Mouse (Mus musculus) brain, adult 2 months (tissue): ENCODE measurements at regions not wholly inside any gene's neighbourhood (a gene's known extent, or its start where the extent isn't known, plus 50 kb on each side); places are given as distances from the start of the nearest gene placed in this dataset.

Source experiments
- DNase-seq: peaks from one replicate; pipeline ENCODE4 v3.0.0; 2011; ENCODE audit warnings: low read depth, low spot score

- no peak for DNase-seq
Observed at GRCm38 (mm10) chr11:6924476-6924875, 87.0 kb upstream of the Gm11983 start.

DNA sequence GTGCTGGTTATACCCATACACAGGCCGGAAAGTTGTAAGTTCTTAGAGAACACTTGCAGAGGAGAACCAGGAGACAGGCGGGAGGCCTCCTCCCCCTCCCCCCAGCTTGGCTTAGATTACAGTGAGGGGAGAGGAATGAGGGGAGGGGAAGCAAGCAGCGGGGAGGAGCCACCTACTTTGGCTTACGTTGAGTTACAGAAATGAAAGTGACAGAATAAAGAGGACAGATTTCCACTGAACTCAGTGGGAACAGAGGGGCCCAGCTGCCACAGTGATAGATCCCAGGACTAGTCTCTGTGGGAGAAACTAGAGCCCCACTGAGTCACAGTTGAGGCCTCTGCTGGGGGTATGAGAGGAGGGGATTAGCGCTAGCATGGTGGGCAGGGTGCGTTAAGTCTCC is 86.5 kb upstream of the Gm11983 start:
- no peak for DNase-seq

DNA sequence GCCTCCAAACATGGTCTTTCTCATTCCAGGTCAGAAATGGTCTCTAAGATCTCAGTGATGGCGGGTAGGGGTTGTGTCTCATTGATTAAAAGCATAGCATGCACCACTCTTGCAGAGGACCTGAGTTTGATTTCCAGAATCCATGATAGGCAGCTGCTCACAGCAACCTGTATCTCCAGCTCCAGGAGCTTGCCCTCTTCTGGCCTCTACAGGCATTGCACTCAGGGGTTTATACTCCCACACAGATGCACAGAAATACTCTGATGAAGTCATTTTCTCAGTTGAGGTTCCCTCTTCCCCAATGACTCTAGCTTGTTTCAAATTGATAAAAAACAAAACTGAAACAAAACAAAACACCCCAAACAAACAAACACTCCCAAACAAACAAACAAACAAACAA is 81.1 kb upstream of the Gm11983 start:
- no peak for DNase-seq

- DNase-seq = no peak
Observed at GRCm38 (mm10) chr11:6905630-6906029, 68.2 kb upstream of the Gm11983 start.

DNA sequence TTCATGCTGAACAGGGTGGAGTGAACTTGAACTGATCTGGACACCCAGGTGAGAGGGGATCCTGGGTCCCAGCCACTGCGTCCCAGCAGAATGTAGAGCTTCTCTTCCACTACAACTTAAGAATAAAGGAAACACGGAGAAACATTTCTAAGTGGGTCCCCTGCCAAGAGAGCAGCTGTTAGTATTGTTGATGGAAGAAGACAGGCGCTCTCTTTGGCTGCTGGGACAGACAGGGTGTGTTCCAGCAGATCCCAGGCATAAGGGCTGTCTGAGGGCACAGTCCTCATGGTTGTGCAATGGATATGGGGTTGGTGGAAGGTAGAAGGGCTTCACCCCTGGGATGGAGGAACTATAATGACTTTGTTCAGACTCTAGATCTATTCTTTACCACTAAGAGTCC is 65.5 kb upstream of the Gm11983 start:
- DNase-seq = peak; percentile 50

DNA sequence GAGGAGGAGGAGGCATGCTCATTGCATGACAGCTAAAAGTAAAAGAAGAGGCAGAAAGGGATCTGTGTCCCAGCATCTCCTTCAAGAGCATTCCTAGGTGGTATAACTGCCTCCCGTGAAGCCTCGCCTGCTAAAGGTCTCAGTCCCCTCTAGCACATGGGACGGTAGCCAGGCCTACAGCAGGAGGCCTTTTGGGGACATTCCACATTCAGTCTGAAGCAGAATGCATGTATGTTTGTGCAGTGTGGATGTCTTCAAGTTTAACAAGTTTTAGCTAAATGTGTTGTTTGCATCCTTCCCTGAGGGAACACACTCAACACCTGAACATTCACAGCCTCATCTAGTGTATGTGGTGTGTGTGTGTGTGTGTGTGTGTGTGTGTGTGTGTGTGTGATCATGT is 64.8 kb upstream of the Gm11983 start:
- no peak for DNase-seq

DNA sequence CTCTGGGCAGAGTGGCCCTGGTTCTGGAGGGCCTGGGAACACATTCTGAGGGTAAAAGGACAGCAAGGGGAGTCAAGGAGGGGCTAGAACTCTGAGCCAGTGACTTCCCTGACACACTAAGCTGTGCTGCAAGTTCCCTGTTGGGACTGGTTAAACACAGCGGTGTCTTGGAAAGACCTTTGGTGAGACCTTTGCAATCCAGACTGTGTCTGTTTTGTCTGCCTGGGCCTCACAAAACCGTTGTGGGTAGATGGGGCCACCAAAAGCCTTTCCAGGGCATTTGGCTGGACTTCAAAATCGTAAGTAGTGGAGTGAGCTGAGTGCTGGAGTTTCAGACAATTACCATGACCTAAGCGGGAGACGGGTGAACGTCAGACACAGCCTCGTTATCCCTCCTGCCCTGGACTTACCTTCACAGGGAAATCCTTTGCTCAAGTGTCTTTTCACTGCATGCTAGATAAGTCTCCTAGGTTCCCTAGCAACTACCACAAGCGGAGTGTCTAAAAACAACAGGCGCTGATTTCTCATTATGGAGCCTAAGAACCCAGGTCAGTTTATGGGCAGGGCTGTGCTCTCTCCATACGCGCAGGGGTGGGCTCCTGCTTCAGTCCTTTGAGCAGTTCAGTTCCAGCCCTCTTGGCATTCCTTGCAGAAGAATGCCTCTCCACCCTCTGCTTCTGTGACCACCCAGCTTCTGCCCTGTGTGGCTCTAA is 63.5 kb upstream of the Gm11983 start:
- no peak for DNase-seq

DNA sequence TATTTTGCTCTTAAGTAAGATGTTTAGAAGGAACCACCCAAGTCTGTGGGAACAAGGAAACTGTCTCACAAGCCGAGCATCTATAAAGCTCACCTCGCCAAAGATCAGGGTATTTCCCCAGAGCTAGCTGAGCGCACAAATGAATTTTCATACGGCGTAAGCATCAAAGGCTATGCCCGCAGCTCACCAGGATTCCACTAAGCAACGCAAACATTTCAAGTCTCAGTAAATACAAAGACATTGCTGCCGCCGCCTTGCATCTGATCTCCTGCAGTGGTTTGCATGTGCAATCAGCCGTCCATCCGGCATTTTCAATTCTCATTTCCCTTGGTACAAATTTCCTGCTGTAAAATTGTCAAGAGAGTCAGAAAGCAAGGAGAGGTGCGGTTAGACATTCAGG is 62.9 kb upstream of the Gm11983 start:
- no peak for DNase-seq

- DNase-seq = peak; percentile 97
Observed at GRCm38 (mm10) chr11:6899271-6900005, 62.0 kb upstream of the Gm11983 start.

- DNase-seq = no peak
Observed at GRCm38 (mm10) chr11:6898357-6899097, 61.1 kb upstream of the Gm11983 start.

DNA sequence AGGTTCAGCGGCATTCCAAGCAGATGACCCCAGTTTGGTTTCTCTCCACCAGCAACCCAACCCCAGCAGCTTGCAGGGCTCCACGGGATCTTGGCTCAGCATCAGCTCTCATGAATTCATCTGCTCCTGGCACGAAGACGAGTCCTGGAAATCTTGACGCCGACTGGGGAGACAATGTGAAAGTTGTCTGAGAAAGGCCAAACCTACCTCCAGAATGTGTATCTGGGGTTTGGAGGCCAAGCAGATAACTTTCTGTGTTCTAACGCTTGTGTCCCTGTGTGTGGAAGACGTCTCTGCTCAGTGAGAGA is 58.3 kb upstream of the Gm11983 start:
- peak; percentile 95 for DNase-seq

- DNase-seq = peak; percentile 92
Observed at GRCm38 (mm10) chr11:6894911-6895785, 57.7 kb upstream of the Gm11983 start.

GRCm38 (mm10) chr11:6893734-6894133 is 56.3 kb upstream of the Gm11983 start:
- DNase-seq = no peak

- no peak for DNase-seq
Observed at GRCm38 (mm10) chr11:6893063-6893462, 55.6 kb upstream of the Gm11983 start.

- DNase-seq = peak; percentile 41
Observed at GRCm38 (mm10) chr11:6890450-6890849, 53.0 kb upstream of the Gm11983 start.

DNA sequence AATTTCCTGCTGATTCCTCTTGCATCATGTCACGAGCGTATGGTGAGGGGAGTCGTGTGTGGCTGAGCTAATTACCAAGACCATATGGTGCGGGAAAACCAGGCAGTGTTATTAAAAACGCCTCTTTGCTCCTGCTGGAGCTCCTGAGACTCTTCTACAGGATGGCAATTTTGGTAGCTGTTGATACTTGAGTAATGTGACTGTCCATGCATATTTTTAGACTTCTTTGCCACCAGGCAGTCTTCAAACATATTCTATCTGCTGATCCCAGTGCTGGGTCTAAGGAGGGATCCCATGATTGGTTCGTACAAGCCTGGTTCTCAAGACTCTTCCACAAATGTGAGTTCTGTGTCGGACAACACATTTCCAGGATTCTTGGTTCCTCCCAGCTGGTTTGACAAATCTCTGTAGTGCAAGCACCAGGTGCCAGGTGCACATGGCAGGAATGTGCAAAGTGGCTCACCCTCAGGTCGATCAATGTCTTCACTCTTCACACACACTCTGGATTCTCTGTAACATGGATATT is 52.3 kb upstream of the Gm11983 start:
- peak; percentile 98 for DNase-seq

GRCm38 (mm10) chr11:6889120-6889519 is 51.7 kb upstream of the Gm11983 start:
- DNase-seq = no peak
